Mouse (Mus musculus): Measurements from ENCODE around the gene Bmi1.

DNA sequence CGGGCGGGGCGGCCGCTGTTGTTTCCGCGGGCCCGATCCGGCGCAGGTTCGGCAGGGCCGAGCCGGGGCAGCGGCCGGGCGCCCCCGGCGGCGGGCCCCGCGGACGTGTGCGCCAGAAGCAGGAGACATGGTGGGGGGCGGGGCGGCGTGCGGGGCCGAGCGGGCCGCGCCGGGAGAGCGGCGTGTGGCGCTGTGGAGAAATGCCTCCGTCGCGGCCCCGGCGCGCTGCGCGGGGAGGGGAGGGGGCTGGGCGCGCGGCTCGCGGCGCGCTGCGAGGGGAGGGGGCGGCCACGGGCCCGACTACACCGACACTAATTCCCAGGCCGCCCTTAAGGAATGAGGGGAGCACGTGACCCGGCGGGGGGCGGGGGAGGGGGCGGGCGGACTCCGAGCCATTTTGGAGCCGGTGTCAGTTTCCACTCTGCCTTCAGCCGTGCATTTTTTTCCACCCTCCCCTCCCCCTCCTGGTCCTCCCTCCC lies 322 bp upstream of the Bmi1 start:
- TF ChIP-seq CTCF (IDR thresholded peaks at IDR 0.05) (0 out of 2 replicates have a peak, but pooled peaks have one; percentile 1), POLR2A (IDR thresholded peaks at IDR 0.05; ENCODE audit: insufficient read depth, low read depth, low read length) (no peak), EP300 (IDR thresholded peaks at IDR 0.05; ENCODE audit: insufficient read depth, low read depth, low read length) (no peak)
